Mouse (Mus musculus) limb, embryonic 12.5 days (tissue): ENCODE data around the gene Mrtfb. TPM values are rescaled to one million over a fixed set of nuclear protein-coding genes. Genes with fewer than 3 reads are reported as not detected.

Experiments
- ATAC-seq: fragments of 200-750 bp; cut with Nextera tagmentation; 2 replicates; pipeline ENCODE4 v1.8.0; 2017; ENCODE audit warnings: low read depth, moderate TSS enrichment; ENCODE audit not compliant: insufficient number of reproducible peaks, insufficient read depth, low FRiP score, low TSS enrichment
- H3K27ac ChIP-seq: fragments of 300-500 bp; sonication (generic); 2 replicates; pipeline ENCODE4 v1.5.1; 2016; ENCODE audit warnings: mild to moderate bottlenecking, moderate library complexity
- H3K27me3 ChIP-seq: fragments of 300-500 bp; sonication (generic); 2 replicates; pipeline ENCODE4 v1.6.1; 2016; ENCODE audit warnings: mild to moderate bottlenecking, moderate library complexity
- H3K36me3 ChIP-seq: fragments of 300-500 bp; sonication (generic); 2 replicates; pipeline ENCODE4 v1.6.1; 2016; ENCODE audit warnings: mild to moderate bottlenecking, moderate library complexity
- H3K4me1 ChIP-seq: fragments of 300-500 bp; sonication (generic); replicated peaks from 2 replicates; pipeline ENCODE4 v1.6.1; 2016
- H3K4me2 ChIP-seq: fragments of 300-500 bp; sonication (generic); 2 replicates; pipeline ENCODE4 v1.6.1; 2016; ENCODE audit warnings: mild to moderate bottlenecking, moderate library complexity
- H3K4me3 ChIP-seq: fragments of 300-500 bp; sonication (generic); replicated peaks from 2 replicates; pipeline ENCODE4 v1.5.1; 2016; ENCODE audit warnings: mild to moderate bottlenecking
- H3K9ac ChIP-seq: fragments of 300-500 bp; sonication (generic); replicated peaks from 2 replicates; pipeline ENCODE4 v1.6.1; 2016; ENCODE audit warnings: mild to moderate bottlenecking, moderate library complexity
- H3K9me3 ChIP-seq: fragments of 300-500 bp; sonication (generic); 2 replicates; pipeline ENCODE4 v1.6.1; 2016; ENCODE audit warnings: mild to moderate bottlenecking, moderate library complexity
- WGBS: fragments of 180-500 bp; shearing (Covaris S2); methylation state at CpG from one replicate; pipeline ENCODE4 v1.1.7; 2016; 5-methylcytosine and 5-hydroxymethylcytosine counted together
- microRNA counts: library from miRNA; unstranded; fragments of <30 nt; microRNA quantifications from one replicate; lab custom pipeline; 2017
- microRNA-seq: library from miRNA; unstranded; fragments of <30 nt; microRNA quantifications from one replicate; pipeline ENCODE4, GENCODE M21; 2017
- polyA plus RNA-seq: library from polyadenylated mRNA; unstranded; fragments of >200 nt; fragmentation: Nextera tagmentation; extraction: Ambion mirVana; gene quantifications from 2 replicates; pipeline ENCODE4 v1.2.1, GENCODE M21; 2016

Mrtfb gene
- polyA plus RNA-seq, 1 experiment from 2014 or later, result 23.1 TPM

DNA sequence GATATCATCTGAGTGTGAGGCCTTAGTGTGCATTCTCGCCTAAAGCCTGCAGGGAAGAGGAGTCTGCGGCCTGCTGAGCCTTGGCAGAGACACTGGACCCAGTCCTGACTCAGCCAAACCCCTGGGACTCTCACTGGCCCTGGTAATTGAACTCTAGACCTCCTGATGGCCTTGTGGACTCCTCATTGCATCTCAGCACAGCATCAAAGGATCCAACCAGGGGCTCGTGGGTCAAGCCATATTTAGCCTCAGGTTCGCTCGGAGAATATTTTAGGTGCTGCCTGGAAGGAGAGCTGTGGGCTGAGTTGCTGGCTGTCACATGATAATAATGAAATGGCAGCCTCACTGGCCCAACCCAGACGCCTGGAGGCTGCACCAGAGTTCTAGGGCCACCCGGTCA lies 196.4 kb downstream of the Mrtfb start:
- no peak overlapping the region for H3K27ac ChIP-seq
- H3K4me3 ChIP-seq, result no peak overlapping the region
- WGBS, result 81% methylated on average over 7 of the region's 7 CpGs
- H3K9me3 ChIP-seq, result no peaks in the 10 kb centered on the region
- no peak overlapping the region for H3K9ac ChIP-seq
- H3K27me3 ChIP-seq, result peaks cover 47% of the 10 kb centered on the region
- peaks cover 21% of the 10 kb centered on the region for H3K4me1 ChIP-seq
- no peaks in the 10 kb centered on the region for H3K36me3 ChIP-seq
- H3K4me2 ChIP-seq, result no peak overlapping the region
- ATAC-seq, result no peak

GRCm38 (mm10) chr16:13454026-13454600 lies 197.8 kb downstream of the Mrtfb start:
- no peak overlapping the region for H3K9ac ChIP-seq
- WGBS, result 37% methylated on average over 10 of the region's 10 CpGs
- H3K4me3 ChIP-seq, result no peak overlapping the region
- no peak overlapping the region for H3K27ac ChIP-seq
- H3K27me3 ChIP-seq, result peaks cover 34% of the 10 kb centered on the region
- no peak for ATAC-seq
- no peaks in the 10 kb centered on the region for H3K36me3 ChIP-seq
- H3K4me1 ChIP-seq, result peaks cover 9% of the 10 kb centered on the region; the same call in 1 of the 2 replicates
- no peaks in the 10 kb centered on the region for H3K9me3 ChIP-seq
- no peak overlapping the region for H3K4me2 ChIP-seq

- ATAC-seq, result no peak
- H3K4me2 ChIP-seq, result no peak overlapping the region
- H3K4me1 ChIP-seq, result peaks cover 2% of the 10 kb centered on the region; the same call in 1 of the 2 replicates
- no peak overlapping the region for H3K9ac ChIP-seq
- H3K36me3 ChIP-seq, result no peaks in the 10 kb centered on the region
- H3K4me3 ChIP-seq, result no peak overlapping the region
- H3K27me3 ChIP-seq, result peaks cover 20% of the 10 kb centered on the region
- H3K27ac ChIP-seq, result no peak overlapping the region
- no peaks in the 10 kb centered on the region for H3K9me3 ChIP-seq
Measured at GRCm38 (mm10) chr16:13455560-13455959, 199.3 kb downstream of the Mrtfb start.

- no peaks in the 10 kb centered on the region for H3K9me3 ChIP-seq
Measured at GRCm38 (mm10) chr16:13458556-13458955, 202.3 kb downstream of the Mrtfb start.

DNA sequence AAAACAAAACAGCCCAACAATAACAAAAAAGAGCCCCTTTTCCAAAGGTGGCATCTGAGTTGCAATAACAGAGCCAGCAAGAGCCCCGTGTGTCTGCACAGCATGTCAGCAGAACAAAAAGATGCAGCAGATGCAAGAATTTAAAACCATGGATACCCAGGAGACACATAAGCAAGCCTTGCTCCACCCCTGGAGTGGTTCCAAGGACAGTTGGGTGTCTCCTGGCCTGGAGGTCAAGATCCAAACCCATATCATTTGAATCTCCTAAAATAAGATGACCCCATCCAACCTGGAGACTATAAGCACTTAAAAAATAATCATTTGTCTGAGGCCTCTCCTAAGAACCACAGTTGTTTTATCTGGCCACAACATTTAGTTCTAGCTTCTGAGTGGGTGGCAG lies 203.8 kb downstream of the Mrtfb start:
- no peak for ATAC-seq
- 76% methylated on average over 1 of the region's 1 CpGs for WGBS
- peaks cover 18% of the 10 kb centered on the region for H3K4me1 ChIP-seq

More at GRCm38 (mm10) chr16:13458556-13458955, 202.3 kb downstream of the Mrtfb start:
- H3K27ac ChIP-seq, result no peak overlapping the region
- no peak overlapping the region for H3K4me2 ChIP-seq
- peaks cover 18% of the 10 kb centered on the region for H3K4me1 ChIP-seq
- H3K27me3 ChIP-seq, result peaks cover 3% of the 10 kb centered on the region; the same call in 1 of the 2 replicates
- no peak overlapping the region for H3K9ac ChIP-seq
- no peaks in the 10 kb centered on the region for H3K36me3 ChIP-seq
- no peak for ATAC-seq
- H3K4me3 ChIP-seq, result no peak overlapping the region

DNA sequence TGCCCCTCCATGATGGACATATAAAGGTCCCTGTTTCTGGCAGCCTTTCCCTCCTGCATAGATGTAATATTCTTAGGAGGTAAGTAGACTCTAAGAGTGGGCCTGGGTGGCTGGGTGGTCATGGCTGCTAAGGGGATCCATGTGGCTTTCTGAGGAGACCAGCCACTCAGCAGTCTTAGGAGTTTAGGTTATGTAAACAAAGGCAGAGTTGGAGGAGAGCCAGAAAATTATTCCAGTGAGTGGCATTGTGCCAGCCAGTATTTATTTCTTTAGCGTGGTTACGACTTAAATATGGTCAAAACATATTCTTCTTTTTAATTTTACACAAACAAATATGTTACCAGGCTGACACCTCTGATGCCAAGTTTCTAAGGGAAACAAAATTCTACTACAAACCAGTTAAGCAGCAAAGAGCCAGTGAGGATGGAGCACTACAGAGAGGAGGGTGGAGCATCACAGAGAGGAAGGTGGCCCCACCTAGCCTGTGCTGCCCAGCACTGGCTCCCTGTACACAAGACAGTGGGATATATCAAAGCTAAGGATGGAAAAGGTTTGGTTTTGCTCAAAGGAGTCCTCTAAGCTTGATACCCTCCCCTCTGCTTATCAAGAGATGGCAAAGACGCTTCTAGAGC lies 204.6 kb downstream of the Mrtfb start:
- Histone ChIP-seq H3K9me3 (no peaks in the 10 kb centered on the region), H3K27me3 (no peaks in the 10 kb centered on the region), H3K36me3 (no peaks in the 10 kb centered on the region), H3K9ac (no peak overlapping the region), H3K4me1 (peaks cover 18% of the 10 kb centered on the region), H3K4me3 (no peak overlapping the region), H3K27ac (no peak overlapping the region), H3K4me2 (no peak overlapping the region)
- WGBS, result 79% methylated on average over 3 of the region's 3 CpGs
- no peak for ATAC-seq

More for the DNA sequence above, 203.8 kb downstream of the Mrtfb start:
- Histone ChIP-seq H3K4me2 (no peak overlapping the region), H3K27me3 (no peaks in the 10 kb centered on the region), H3K9ac (no peak overlapping the region), H3K36me3 (no peaks in the 10 kb centered on the region), H3K27ac (no peak overlapping the region), H3K4me3 (no peak overlapping the region), H3K9me3 (no peaks in the 10 kb centered on the region)

DNA sequence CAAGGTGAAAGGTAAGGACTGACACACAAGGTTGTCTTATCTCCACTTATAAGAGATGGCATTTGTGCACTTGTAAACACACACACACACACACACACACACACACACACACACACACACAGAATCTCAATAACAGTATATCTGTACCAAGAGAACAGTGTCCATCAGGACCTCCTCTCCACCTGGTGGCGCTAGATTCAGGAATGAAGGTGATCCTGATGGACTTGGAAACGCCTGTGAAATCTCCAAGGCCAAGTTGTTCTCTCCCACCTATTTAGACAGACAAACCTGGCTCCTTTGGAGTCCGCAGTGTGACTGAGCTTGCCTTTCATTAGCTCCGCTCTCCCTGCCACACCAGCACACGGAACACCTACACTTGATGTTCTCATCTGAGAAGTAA lies 208.4 kb downstream of the Mrtfb start:
- Histone ChIP-seq H3K9ac (no peak overlapping the region), H3K4me1 (peaks cover 25% of the 10 kb centered on the region), H3K9me3 (no peaks in the 10 kb centered on the region), H3K4me3 (no peak overlapping the region), H3K27ac (no peak overlapping the region), H3K27me3 (no peaks in the 10 kb centered on the region), H3K4me2 (no peak overlapping the region), H3K36me3 (no peaks in the 10 kb centered on the region)
- WGBS, result 81% methylated on average over 5 of the region's 5 CpGs
- ATAC-seq, result no peak

MicroRNAs within 50 kb of the gene (microRNA counts, 519-probe panel; counts per million panel counts)
- not detected for microRNA mmu-miR-193b (lab: Ali Mortazavi, UCI)

Small RNAs within 50 kb of the gene (microRNA-seq; reads per million reads assigned to microRNA genes)
- gene Mir193b (17.0 reads per million, percentile 30 among the genes with 10 or more reads in this experiment), gene Mir365-1 (not detected)

Other genes starting within 250 kb of the Mrtfb start
- gene Ercc4, start 146.8 kb upstream of the Mrtfb start, polyA plus RNA-seq, result 14.8 and 15.2 TPM in 2 replicates